Mouse (Mus musculus) spleen, adult 2 months (tissue): ENCODE measurements around the gene Atp1a4. TPM values are rescaled to one million over a fixed set of nuclear protein-coding genes. Genes with fewer than 3 reads are reported as not detected.

ENCODE experiments used
- DNase-seq, 2 experiments: peaks; one replicate each; pipeline versions ENCODE4 v3.0.0 to v3.0.0-alpha.2; 2012 to 2021; ENCODE audit warnings: low spot score in 2 of 2, low read depth in 1 of 2
- H3K27ac ChIP-seq: fragments of 200-500 bp; 2 replicates; pipeline ENCODE4 v1.5.1; 2012; ENCODE audit warnings: low read length, inconsistent platforms; ENCODE audit not compliant: insufficient read depth
- H3K27me3 ChIP-seq: fragments of 200-500 bp; 2 replicates; pipeline ENCODE4 v1.6.1; 2012; ENCODE audit warnings: mild to moderate bottlenecking, moderate library complexity, low read length, inconsistent platforms; ENCODE audit not compliant: control insufficient read depth, insufficient read depth
- H3K36me3 ChIP-seq: fragments of 200-500 bp; 2 replicates; pipeline ENCODE4 v1.6.1; 2012; ENCODE audit warnings: mild to moderate bottlenecking, low read length, inconsistent platforms; ENCODE audit not compliant: control insufficient read depth, insufficient read depth
- H3K4me1 ChIP-seq: fragments of 200-500 bp; 2 replicates; pipeline ENCODE4 v1.6.1; 2011; ENCODE audit warnings: inconsistent platforms; ENCODE audit not compliant: control insufficient read depth, insufficient read depth, insufficient read length
- H3K4me3 ChIP-seq: fragments of 200-500 bp; 2 replicates; pipeline ENCODE4 v1.5.1; 2011; ENCODE audit warnings: mild to moderate bottlenecking, inconsistent platforms; ENCODE audit not compliant: insufficient read depth, insufficient read length; ENCODE audit errors: extremely low read depth
- CTCF ChIP-seq: fragments of 200-500 bp; IDR thresholded peaks from 2 replicates; pipeline ENCODE4 v1.5.1; 2011; ENCODE audit warnings: mild to moderate bottlenecking, inconsistent platforms; ENCODE audit not compliant: insufficient read depth, insufficient read length, insufficient replicate concordance; ENCODE audit errors: extremely low read depth
- POLR2A ChIP-seq: fragments of 200-500 bp; IDR thresholded peaks from 2 replicates; pipeline ENCODE4 v1.6.1; 2011; ENCODE audit warnings: low read depth, low read length, inconsistent platforms
- WGBS: fragments of 180-500 bp; shearing (Covaris S2); methylation state at CpG from one replicate; pipeline ENCODE4 v1.1.7; 2018; 5-methylcytosine and 5-hydroxymethylcytosine counted together
- polyA plus RNA-seq: library from polyadenylated mRNA; depleted of rRNA; stranded (reverse); fragments of >200 nt; gene quantifications from 2 replicates; pipeline ENCODE4 v1.2.3, GENCODE M21; 2012

The Atp1a4 gene
- polyA plus RNA-seq, 1 experiment, result not detected

DNA sequence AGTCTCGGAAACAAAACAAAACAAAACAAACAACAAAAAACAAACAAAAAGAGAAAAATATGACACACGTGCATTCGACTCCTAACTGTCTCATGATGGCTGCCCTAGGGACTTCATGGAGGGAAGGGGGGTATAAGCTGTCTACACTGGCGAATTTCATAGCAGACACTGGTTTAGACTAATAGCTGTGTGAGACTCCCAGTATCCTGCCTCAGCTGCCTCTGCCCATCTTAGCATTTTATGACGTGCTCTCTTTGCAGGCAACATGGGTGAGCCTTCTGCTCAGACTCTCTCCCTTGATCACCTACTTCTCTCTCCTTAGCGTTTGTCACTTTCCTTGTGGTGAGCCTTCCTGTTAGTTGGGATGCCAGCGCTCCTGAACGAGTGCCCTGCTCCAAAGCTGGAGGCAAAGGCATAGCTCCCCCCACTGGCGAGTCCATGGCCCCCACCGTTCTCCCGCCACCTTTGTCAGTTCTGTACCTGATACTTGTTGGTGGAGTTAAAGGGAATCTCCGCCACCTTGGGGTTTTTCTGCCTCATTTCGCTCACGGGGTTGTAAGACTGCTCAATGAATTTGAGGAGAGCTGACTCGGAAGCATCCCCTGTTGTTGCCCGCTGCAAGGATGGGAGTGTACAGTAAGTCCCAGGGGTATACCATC, 14.5 kb downstream of the Atp1a4 start:
- 65% methylated on average over 16 of the region's 16 CpGs for WGBS
- no peak for DNase-seq
- no peak overlapping the region for H3K4me3 ChIP-seq

DNA sequence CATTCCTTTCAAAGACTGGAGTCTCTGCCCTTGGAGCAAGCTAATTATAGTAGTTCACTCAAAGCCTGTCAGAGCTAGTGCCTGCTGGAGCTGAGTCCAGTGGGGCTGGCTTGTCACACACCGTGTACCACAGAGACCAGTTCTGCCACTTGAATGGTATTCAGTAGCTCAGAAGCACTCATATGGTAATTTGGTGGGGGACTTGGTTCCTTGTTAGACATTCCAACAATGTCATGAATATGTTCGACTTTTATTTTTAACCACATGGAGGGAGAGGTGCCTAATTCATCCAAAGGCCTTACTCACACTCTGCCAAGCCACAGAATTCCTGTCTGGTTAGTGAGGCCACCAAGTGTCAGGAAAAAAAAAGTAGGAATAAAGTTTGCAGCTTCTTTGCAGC, 15.8 kb downstream of the Atp1a4 start:
- TF ChIP-seq POLR2A (no peak), CTCF (no peak)
- WGBS, result 60% methylated on average over 2 of the region's 2 CpGs
- H3K27me3 ChIP-seq, result no peaks in the 10 kb centered on the region
- no peak overlapping the region for H3K4me3 ChIP-seq
- H3K36me3 ChIP-seq, result no peaks in the 10 kb centered on the region
- H3K27ac ChIP-seq, result no peak overlapping the region
- no peak for DNase-seq
- no peaks in the 10 kb centered on the region for H3K4me1 ChIP-seq

More for the DNA sequence above, 14.5 kb downstream of the Atp1a4 start:
- no peaks in the 10 kb centered on the region for H3K36me3 ChIP-seq
- no peak overlapping the region for H3K27ac ChIP-seq
- no peaks in the 10 kb centered on the region for H3K4me1 ChIP-seq
- TF ChIP-seq POLR2A (no peak), CTCF (no peak)
- H3K27me3 ChIP-seq, result no peaks in the 10 kb centered on the region

DNA sequence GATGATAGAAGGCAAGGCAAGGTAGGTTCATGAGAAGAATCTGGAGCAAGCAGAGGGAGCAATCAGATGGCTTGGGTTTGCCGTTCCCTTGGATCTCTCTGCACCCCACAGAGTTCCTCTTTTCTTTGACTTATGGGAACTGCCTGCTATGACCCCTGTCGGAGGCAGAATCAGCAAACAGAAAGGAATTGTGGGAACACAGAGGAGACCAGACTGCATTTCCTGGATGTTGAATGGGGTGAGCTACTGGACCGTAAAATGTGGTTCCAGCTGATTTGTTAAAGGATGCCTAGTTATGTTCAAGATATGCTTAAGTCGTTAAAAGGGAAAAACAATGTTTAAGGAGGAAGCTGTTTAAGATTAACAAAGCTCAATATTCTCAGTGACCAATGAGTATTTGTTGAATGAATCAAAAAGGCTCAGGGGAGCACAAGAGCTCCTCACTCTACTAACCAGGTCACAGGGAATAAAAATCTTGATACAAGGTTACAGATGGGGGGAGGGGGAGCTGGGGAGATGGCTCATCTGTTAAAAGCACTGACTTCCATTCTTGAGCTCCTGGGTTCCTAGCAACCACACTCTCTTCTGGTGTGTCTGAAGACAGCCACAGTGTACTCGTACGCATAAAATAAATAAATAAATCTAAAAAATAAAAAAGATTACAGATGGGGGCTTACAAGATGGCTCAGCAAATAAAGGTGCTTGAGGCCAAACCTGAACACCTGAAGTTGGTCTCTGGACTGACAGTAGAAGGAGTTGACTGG, 17.1 kb downstream of the Atp1a4 start:
- DNase-seq, result no peak
- H3K27ac ChIP-seq, result no peak overlapping the region
- no peak overlapping the region for H3K4me3 ChIP-seq
- no peaks in the 10 kb centered on the region for H3K4me1 ChIP-seq
- H3K27me3 ChIP-seq, result no peaks in the 10 kb centered on the region
- no peaks in the 10 kb centered on the region for H3K36me3 ChIP-seq
- no peak for TF ChIP-seq POLR2A
- TF ChIP-seq CTCF, result no peak
- WGBS, result 26% methylated on average over 6 of the region's 6 CpGs

DNA sequence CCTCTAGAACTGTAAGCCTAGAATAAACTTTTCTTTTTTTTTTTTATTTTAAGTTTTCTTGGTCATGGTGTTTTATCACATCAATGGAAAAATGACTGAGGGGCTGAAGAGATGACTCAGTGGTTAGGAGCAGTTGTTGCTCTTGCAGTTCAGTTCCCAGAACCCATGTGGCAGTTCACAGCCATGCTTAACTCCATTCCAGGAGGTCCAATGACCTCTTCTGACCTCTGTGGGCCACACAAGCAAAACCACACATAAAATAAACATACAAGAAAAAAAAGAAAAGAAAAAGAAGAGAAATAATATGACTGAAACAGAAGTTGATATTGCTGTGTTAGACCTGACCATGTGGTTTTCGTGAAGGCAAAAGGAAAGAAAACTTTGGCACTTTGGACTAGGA, 29.0 kb downstream of the Atp1a4 start:
- no peak overlapping the region for H3K27ac ChIP-seq
- H3K27me3 ChIP-seq, result no peaks in the 10 kb centered on the region
- WGBS, result 88% methylated on average over 1 of the region's 1 CpGs
- no peak for TF ChIP-seq CTCF
- TF ChIP-seq POLR2A, result no peak
- no peak for DNase-seq
- no peaks in the 10 kb centered on the region for H3K36me3 ChIP-seq
- H3K4me1 ChIP-seq, result no peaks in the 10 kb centered on the region
- no peak overlapping the region for H3K4me3 ChIP-seq

DNA sequence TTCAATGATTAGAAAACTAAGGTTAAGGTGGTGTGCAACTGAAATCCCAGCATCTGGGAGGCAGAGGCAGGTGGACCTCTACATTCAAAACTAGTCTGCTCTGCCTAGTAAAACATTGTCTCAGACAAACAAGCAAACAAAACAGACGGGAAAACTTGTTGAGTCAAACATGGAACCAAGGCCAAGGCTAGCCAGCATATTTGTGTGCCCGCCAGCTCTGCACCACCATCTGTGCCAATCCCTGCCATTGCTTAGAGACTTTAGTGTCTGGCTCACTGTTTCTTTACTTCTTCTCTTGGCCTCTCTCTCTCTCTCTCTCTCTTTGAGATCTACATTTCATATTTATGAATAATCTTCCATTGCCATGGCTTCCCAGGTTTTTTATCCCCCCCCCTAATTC, 30.0 kb downstream of the Atp1a4 start:
- Histone ChIP-seq H3K4me3 (no peak overlapping the region), H3K27me3 (no peaks in the 10 kb centered on the region), H3K27ac (no peak overlapping the region), H3K36me3 (no peaks in the 10 kb centered on the region), H3K4me1 (no peaks in the 10 kb centered on the region)
- TF ChIP-seq CTCF, result no peak
- TF ChIP-seq POLR2A, result no peak
- no peak for DNase-seq
- WGBS, result 91% methylated on average over 2 of the region's 2 CpGs

DNA sequence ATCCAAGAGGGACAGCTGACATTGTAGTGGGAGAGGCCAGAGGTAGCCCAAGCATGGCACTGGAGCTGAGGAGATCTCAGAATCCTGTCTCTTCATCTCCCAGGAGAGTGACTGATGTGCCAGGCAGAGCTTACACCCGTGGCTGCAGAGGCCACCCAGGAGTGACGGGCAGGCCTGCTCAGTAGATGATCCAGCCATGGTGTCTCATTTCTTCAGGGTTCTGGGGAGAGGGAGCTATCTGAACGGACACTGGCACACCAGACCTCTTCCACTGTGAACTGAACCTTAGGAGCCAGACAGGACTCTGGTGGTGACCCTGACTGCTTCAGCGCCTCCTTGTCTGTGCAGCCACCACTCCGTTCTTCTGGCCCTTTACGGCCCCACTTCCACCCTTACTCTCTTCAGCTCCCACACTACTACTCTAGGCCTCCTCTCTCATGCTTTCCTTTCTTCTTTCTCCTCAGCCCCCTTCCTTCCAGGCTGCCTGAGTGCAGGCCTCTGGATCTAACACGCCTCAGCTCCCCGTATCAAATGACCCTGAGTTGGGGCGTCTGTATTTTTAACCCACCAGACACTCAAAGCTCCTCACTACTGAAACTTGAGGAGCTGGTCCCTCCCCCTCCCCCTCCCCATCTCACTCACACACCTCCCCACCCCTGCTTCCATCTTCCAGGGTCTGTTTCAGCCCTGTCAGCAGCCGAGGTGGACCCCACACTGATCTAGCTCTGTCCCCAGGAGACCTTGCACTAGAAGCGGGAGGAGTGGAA, 36.7 kb downstream of the Atp1a4 start:
- no peak overlapping the region for H3K4me3 ChIP-seq
- no peaks in the 10 kb centered on the region for H3K36me3 ChIP-seq
- H3K27ac ChIP-seq, result no peak overlapping the region
- no peaks in the 10 kb centered on the region for H3K27me3 ChIP-seq
- TF ChIP-seq POLR2A, result no peak
- no peak for TF ChIP-seq CTCF
- DNase-seq, result no peak
- 85% methylated on average over 11 of the region's 11 CpGs for WGBS
- peaks cover 3% of the 10 kb centered on the region; the same call in 1 of the 2 replicates for H3K4me1 ChIP-seq
